Mouse (Mus musculus) thymus, postnatal 4 days (tissue): ENCODE results near the gene Ccdc194.

Experiments
- DNase-seq: peaks from one replicate; pipeline ENCODE4 v3.0.0; 2021

The Ccdc194 gene

DNA sequence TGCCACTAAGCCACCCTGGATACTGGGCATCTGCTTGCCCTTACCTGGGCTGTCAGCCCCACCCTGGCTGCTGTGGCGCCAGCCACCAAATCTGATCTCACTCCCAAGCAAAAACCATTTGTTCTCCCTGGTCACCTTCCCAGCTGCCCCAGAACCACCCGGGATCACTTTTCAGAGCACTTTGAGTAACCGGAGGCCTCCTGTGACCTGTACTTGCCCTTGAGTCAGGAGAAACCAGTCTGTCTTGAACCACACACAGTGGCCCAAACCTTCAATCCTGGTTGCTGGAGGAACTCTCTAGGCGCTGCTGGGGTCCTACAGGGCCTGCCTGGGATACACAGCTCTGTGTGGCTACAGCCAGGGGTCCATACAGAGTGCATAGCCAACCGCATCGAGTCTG lies 27.3 kb upstream of the Ccdc194 start:
- no peak for DNase-seq

DNA sequence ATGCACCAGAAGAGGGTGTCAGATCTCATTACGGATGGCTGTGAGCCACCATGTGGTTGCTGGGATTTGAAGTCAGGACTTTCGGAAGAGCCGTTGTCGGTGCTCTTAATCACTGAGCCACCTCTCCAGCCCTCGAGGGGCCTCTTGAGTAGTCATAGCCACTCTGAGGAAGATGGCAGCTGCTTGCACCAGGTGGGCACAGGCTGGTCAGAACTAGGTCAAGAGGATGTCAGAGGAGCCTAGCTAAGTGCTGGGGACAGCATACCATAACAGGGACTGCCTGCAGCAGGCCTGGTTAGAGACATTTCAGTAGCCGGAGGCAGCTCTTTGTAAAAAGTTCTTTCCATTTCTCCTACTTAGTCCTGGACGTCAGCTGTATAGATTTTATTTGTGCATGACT lies 25.2 kb upstream of the Ccdc194 start:
- peak; percentile 53 for DNase-seq

DNA sequence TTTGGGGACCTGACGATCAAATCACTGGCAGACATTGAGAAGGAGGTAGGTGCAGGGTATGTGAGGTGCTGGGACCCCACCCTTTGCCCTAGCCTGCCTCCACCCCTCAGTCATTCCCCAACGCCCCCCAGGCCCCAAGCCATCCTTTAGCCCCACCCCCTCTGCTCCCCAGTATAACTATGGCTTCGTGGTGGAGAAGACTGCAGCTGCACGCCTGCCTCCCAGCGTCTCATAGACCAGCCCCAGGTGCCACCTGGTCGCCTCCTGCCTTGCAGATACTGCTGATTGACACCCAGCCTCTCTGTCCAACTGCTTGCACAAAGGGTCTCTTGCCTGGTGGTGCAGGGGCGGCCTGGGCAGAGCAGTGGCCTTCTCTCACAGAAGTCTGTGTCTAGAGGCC lies 22.1 kb upstream of the Ccdc194 start:
- peak; percentile 84 for DNase-seq

DNA sequence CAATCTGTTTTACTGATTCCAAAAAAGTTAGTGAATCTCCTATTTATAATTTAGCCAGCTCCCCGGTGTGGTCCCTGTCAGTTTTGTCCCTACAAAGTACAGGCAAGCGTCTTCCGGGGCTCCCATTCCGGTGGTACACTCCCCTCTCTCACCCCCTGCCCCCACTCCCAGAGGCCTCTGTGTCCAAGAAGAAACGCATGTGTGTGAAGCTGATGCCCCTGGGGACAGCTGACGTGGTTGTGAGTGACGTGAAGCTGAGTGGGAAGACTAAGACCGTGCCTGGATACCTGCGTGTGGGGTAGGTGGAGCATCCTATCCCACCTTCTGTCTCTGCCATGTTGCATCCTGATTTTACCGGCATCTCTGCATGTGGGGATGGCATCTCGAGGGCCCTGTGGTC lies 19.5 kb upstream of the Ccdc194 start:
- no peak for DNase-seq

DNA sequence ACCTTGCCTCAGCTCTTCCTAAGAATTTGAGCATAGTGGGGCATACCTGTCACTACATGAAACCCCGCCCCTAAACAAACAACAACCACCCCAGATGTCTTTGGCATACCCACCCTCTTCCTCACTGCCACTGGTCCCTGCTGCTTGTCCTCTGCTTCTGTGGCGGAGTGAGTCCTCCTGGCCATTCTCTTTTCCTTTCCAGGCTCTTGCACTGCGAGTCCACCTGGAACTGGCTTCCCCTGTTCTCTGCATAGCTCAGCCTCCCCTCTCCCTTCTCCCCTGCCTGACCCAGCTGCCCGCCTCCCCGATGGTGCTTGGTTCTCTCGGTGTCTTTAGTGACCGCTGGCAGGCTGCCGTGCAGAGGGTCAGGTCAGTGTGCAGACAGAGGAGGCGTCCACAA lies 18.2 kb upstream of the Ccdc194 start:
- no peak for DNase-seq

DNA sequence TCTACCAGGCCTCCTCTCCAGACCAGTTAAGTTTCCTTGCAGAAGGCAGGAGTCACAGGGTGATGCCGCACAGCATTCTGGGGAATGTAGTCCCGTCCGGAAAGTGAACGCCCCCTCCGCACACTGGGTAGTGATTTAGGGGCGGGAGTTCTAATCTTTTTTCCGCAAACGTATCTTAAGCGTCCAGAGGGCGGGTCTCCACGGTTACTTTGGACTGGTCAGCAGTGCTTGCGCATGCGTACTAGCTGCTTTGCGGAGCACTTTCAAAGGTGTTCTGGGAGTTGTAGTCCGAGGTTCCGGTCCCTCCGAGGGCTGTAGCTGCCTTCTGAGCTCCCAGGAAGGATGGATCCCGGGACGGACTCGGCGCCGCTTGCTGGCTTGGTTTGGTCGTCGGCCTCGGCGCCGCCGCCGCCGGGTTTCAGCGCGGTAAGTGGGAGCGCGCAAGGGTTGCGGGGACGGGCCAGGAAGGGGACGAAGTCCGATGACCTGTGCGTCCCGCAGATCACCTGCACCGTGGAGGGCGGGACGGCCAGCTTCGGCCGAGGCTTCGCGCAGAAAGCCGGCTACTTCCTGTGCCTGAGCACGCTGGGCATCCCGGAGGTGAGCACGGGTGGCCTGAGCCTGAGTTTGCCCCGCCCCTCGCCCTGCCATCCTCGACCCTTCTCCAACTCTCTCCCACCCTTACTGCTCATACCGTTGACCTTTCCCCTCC lies 17.3 kb upstream of the Ccdc194 start, which contains the start of gene Mvb12a:
Mvb12a (plus strand) TSS at position 291 of the 712 bp plus-strand sequence.
- peak; percentile 88 for DNase-seq

DNA sequence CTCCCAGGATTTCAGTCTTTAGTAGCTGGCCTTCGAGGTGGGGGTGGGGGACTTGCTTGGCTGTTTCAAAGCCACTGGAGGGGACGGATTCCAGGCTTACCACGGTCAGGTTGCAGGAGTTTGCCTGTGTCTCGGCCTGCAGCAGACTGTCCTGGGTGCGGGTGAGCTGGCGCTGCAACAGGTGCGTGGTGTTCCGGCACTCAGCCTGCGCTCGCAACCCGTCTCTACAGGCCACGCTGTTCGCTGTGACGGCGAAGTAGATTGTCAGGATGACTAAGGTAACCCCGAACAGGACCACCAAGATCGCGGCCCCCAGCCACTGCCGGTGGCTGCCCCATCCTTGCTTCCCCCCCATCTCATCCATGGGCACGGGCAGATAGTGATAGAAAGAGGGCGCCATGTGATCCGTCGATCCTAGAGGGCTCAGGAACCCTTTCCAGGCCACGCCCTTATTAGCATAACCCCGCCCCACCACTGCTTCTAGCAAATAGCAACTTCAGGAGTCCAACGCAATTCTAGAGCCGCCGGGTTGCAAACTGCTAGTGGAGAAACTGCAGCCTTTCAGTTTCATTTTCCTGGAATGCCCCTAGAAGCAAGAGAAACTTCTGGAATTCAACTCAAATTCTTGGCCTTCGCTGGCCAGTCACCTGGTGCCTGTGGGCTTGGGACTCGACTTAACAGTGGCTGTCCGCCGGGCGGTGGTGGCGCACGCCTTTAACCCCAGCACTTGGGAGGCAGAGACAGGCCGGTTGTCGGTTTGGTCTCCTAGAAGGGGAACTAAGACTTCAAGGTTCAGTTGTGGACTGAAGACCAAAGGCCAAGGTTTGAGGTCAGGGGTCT lies 11.7 kb upstream of the Ccdc194 start, which contains the start of gene Bst2:
Bst2 (minus strand) TSS at position 429 of the 840 bp plus-strand sequence.
- peak; percentile 89 for DNase-seq

DNA sequence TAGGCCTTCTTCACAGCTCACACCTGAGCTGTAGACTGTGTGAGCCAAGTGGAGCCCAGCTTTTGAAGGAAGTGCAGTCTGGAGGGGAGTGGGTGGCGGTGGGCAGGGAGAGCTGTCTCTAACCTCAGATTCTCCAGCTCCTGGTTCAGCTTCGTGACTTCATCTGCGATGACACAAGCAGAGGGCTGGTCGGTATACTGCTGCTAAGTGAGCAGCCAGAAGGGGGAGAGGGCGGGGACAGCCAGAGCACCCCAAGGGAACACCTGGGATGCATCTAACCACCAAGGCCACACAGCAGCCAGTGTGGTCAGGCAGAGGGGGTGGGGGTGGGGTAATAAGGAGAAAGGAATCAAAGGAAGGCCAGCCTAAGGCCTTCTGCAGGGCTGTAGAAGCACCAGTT lies 10.2 kb upstream of the Ccdc194 start:
- DNase-seq = peak; percentile 70

DNA sequence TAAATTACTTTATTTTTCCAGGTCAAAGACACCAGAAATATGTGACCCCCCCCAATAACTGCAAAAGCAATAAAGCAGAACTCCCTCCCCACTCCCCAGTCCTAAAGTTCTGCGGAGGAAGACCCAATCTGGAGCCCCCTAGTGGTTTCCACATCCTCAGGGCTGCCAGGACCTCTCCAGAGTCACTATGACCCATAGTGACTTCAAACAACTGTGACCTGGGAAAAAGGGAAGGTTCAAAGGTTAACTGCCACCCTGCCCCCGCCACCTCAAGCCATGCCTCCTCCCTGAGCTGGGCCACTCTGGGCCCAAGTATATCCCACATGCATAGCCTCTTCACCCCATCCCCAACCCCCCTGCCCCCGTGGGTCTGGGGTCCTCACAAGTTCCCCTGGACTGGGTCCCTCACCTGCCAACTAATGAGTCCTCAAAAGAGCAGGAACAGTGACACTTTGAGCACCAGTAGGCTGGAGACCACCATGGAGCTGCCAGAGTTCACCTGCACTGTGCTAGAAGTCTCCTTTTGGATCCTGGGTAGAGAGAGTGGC lies 8.8 kb upstream of the Ccdc194 start:
- DNase-seq = no peak

DNA sequence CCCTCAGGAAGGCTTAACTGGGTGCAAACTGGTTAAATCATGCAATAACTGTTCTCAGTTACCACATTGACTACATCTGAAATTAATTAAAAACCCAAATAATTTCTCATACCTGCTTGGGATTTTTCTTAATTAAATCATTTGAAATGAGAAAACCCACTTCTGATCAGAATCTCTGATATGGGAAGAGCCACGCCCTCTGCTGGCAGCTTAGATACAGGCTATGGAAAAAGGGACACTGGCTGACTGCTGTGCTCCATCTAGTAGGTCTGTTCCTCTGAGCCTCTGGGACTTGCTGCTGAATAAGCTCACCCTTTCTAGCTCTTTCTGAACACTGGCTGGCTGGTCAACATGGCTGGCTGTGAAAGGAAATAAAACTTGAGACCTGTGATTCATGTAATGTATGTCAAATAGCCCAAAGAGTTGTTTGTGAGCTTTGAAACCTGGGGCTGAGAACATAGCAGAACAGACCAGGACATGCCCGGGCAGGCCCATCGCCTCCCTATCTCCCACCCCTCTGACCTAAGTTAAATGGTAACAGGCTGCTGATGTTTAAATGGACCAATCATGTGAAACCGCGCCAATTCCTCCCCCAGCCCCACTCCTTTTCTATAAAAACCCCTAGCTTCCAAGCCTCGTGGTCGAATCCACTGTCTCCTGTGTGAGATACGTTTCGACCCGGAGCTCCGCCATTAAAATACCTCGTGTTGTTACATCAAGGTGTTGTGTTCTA lies 5.4 kb upstream of the Ccdc194 start:
- DNase-seq = peak; percentile 55

DNA sequence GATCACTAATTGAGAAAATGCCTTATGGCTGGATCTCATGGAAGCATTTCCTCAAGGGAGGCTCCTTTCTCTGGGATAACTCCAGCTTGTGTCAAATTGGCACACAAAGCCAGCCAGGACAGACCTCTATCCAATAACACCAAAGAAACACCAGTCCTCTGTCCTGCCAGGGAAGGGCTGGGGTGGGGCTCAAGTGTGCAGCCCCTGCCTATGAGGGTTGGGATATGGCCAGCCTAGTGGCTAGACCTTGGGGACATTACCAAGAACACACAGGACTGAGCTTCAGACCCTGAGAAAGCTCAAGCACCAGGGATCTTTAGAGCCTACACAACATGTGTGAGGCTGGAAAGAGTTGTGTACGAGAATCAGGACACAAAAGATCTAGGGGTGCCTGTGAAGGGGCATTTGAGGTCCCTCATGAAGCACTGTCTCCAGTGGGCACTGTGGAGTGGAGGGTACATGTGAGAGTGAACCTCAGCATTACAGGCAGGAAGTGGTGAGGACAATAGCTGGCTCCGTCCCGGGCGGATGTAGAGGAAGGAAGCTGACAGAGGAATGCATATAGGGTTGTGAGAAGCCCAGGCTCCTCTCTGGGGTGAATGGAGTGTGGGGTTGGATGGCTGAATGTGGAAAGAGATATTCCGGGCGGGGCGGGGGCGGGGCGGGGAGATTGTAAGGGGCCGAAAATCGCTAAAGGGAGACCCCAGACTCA lies 3.0 kb upstream of the Ccdc194 start:
- peak; percentile 66 for DNase-seq

DNA sequence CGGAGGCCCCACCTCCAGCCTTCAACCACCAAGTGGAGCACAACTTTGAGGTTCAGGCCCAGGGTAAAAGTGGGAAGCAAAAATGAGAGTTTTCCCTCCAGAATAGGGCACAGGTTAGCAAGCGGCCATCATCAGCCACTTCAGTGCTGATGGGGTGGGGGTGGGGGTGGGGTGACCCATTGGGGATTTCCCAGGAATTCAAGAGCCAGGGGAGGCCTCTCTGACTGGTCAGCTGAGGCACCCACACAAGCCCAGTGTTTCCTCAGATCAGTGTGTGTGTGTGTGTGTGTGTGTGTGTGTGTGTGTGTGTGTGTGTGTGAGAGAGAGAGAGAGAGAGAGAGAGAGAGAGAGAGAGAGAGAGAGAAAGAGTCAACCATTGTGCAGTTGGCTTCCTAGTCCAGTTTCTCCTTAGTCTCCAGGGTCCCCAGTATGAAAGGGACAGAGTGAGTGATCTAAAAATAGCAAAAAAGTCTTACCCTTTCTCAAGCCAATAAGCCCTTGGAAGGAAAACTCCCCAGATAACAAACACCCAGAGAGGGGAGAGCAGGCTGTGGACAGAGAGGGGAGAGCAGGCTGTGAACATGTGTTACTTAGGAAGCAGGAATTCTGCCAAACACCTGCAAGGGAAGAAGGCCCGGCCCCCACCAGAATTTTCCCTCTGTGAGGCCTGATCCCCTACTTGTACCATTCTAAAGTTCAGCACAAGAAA lies 1.8 kb upstream of the Ccdc194 start:
- no peak for DNase-seq

DNA sequence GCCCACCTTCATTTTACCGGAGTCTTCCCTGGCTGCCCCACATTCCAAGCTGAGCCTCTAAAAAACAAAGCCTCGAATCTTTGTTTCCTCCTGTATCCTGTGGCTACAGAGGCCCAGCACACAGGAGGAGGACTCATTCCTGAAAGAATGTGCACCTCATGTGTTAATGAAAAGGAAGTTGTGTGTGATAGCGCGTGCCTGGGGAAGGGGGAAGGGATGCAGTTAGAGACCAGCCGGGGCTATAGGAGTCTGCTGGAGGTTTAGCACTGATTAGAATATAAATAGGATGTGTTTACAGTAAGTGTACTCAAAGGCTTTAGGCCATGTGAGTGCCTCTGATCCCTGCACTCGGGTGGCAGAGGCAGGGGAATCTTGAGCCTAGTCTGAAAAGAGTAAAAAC lies 761 bp upstream of the Ccdc194 start:
- no peak for DNase-seq

DNA sequence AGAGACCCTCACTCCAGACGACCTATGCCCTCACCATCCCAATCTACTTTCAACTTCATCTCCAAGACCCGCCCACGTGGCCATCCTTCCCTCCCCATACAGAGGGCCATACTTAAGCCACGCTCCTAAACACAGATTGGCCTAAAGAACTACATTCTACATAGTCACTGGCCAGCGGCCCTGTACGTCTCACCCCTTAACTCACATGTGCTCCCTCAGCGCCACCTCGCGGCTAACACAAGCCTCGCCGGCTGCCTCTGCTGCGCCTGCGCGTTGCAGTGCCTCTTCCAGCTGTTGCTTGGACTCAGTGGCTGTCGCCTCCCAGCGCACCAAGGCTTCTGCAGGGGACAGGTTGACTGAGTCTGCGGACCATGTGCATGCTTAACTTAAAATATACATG lies 3.9 kb downstream of the Ccdc194 start:
- DNase-seq = peak; percentile 98

DNA sequence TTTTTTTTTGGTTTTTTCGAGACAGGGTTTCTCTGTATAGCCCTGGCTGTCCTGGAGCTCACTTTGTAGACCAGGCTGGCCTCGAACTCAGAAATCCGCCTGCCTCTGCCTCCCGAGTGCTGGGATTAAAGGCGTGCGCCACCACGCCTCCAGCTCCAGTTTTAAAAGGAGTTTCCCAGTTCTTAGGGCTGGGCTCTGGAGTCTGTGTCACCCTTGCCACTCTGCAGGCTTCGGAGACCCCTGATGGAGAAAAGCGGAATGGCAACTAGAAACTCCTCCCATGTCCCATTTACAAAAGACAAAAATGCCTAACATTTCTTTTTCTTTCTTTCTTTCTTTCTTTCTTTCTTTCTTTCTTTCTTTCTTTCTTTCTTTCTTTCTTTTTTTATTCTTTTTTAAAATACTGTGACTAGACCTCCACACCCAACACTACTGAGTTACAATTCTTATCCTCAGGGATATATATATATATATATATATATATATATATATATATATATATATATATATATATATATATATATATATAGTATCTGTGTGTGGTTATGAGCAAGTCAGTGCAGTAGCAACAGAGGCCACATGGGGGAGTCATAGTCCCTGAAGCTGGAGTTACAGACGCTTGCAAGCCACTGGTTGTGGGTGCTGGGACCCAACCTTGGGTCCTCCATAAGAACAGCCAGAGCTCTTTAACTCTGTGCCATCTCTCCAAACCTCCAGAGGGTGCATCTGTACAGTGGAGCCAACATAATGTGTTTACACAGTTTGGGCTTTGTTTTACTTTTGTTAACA lies 6.3 kb downstream of the Ccdc194 start:
- peak; percentile 77 for DNase-seq

DNA sequence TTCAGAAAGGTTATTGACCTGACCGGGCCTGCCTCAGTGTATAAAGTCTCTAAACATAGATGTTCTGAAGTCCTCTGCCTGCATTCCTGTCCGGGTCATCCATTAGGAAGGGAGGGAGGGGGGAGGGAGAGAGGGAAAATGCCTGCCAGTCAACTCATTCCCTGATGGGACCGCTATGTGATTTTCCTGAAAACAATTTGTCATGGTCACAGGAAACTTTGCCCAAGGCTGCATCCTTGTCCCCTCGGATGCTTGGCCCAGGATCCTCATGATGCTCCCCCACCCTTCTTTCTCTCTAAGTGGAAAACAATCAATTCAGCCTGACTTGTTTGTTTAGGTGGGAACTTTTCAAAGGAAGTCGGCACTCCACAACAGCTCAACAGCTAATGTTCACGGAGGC lies 8.7 kb downstream of the Ccdc194 start:
- no peak for DNase-seq

DNA sequence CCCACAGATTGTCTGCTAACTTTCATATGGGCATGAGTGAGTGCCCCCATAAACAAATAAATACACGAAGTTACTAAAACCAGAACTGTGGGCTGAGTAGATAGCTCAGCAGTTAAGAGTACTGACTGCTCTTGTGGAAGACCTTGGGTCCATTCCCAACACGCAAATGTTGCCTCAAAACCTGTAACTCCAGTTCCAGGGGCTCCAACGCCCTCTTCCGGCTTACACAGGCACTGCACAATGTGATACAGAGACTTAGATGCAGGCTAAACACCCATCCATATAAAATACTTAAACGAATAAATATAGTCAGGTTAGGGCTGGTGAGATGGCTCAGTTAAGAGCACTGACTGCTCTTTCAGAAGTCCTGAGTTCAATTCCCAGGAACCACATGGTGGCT lies 10.5 kb downstream of the Ccdc194 start:
- DNase-seq = no peak

DNA sequence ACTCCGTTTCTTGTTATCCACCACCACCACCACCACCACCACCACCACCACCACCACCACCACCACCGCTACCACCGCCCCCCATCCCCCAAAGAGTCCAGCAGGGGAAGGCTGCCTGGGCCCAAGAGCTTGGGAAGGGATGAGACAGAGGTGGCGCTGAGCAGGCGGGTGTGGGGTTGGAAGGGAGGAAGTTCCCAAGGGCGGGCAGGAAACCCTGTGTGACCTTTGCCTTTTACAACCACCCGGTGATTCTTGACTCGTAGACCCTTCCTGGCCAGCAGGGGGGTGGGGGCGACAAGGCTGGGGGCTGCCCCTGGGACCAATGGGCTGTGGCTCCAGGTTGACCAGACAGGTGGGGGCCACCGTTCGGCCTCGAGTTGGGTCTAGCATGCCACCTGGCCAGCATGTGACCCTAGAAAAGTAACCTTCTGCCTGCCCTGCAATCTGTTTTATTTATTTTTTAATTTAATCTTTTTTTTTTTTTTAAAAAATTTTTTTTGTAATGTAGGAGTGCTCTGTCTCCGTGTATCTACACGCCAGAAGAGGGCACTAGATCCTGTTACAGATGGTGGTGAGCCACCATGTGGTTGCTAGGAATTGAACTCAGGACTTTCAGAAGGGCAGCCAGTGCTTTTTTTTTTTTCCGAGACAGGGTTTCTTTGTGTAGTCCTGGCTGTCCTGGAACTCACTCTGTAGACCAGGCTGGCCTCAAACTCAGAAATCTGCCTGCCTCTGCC lies 12.3 kb downstream of the Ccdc194 start:
- DNase-seq = no peak

DNA sequence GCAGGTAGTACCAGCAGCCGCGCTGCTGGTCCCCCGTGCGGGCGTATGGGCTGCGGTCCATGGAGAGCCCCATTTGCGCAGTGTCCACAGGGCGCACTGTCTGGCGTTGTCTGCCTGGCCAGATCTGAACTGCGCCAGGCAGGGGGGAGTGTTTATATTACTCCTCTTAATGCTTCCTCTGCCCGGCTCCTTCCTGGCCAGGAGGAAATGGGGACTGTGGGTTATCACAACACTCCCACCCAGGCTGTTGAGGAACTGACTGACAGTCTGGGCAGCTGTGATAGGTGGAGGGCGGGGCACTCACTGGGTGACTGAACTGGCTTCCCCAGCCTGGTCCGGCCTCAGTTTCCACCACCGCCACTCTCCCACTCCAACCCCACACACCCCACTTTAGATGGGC lies 13.9 kb downstream of the Ccdc194 start, which contains the start of gene Plvap:
Plvap (minus strand) TSS at position 109 of the 400 bp plus-strand sequence.
- no peak for DNase-seq

DNA sequence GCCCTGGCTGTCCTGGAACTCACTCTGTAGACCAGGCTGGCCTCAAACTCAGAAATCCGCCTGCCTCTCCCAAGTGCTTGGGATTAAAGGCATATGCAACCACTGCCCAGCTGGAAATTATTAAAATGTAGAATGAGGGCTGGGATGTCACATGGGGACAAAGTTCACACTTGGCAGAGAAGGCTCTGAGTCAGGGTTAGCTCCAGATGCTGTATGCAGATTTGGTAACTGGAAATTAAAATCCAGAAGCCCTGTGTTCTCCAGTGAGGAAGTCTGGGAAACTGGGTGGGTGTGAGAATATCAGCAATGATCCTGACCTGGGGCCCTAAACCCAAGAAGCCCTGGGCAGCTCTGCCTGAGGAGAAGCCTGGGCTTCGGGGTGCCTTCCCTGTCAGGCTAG lies 16.2 kb downstream of the Ccdc194 start:
- DNase-seq = no peak
